Mouse (Mus musculus) right cerebral cortex, postnatal 25 days (tissue): ENCODE measurements at regions not wholly inside any gene's neighbourhood (a gene's known extent, or its start where the extent isn't known, plus 50 kb on each side); places are given as distances from the start of the nearest gene placed in this dataset.
"Not testable (repeated sequence)": the region's sequence is repeated elsewhere in the genome, so short reads cannot be mapped to it uniquely, and the experiment has no call there.

Experiments used
- DNase-seq: peaks from one replicate; pipeline ENCODE4 v3.0.0; 2022

DNA sequence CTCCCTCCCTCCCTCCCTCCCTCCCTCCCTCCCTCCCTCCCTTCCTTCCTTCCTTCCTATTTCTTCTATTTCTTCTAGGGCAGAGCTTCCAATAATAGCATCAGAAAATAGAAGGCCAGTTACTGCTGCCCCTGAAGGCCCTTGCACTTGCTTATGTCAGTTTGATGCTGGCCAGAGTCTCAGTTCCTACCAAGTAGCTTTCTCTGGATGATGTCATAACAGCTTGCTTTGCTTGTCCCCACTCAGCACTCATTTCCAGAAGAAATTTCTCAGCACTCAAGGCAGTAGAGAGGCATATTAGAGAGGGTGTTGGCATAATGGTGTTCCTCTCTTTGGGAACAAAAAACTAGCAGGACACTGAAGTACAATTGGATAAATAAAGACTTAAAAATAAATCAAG lies 811.6 kb upstream of the 4930444P10Rik start:
- no peak for DNase-seq

DNA sequence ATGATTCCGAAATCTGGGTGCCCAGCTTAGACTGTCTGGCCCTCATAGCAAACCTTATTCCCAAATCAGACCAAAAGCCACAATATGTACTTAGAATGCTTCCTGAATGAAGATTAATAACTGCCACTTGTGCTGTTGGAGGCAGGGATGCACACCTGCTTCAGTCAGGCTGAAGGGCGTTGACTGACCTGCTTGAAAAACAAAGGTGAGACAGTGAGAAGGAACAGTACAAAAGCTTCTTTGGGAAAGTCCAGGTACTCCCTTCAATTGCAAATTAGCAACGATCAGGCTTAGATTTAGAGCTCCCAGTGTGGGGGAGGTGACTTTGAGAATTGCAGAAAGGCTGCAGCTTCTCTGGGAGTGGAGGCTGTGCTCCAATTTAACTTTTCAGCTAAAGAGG lies 775.3 kb upstream of the 4930444P10Rik start:
- DNase-seq: not testable (repeated sequence)

DNA sequence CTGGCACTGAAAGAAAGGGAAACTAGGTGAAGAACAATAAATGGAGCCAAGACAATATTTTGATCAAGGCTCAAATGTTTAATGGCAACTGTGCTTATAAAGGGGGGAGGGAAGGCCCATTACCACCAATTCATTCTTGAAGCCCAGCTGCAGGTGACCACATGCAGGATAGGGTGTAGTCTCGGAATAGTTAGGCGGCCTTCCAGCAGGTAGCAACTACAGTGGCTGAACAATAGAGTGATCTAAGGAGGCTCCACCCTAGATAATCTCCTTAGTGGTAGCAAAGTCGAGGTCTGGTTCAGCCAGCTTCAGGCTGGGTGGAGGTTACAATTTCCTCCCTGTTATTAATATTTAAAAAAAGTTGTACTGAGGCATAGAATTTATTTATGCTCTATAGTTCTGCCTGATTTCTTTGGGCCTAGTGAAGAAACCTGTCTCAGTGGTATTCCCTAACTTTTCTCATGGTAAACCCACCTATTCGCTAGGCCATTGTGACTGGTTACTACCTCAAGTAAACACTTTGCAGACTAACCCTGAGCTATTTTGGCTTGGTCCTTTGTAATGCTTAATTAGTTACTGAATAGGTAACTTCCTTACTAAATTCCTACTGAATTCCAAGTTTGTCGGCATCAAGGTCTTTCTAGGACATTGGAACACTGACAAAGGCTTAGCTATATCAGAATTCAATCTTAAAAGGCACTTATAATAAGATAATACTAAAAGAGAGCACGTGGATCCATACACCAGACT lies 774.1 kb upstream of the 4930444P10Rik start:
- not testable (repeated sequence) for DNase-seq

DNA sequence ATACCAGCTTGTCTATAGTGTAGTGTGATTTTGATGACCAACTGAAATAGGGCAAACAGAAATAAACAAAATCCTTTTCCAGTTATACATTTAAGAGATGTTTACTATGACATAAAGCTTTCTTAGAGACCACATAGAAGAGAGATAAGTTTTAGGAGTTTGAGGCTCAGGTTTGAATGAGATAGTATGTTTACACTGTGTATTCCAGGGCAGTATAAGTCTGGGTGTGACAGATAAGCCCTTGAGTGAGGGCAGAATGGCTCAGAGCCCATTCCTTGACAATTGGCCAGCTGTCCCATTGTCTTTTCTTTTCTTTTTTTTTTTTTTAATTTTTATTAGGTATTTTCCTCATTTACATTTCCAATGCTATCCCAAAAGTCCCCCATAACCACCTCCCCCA lies 744.0 kb upstream of the 4930444P10Rik start:
- no peak for DNase-seq

DNA sequence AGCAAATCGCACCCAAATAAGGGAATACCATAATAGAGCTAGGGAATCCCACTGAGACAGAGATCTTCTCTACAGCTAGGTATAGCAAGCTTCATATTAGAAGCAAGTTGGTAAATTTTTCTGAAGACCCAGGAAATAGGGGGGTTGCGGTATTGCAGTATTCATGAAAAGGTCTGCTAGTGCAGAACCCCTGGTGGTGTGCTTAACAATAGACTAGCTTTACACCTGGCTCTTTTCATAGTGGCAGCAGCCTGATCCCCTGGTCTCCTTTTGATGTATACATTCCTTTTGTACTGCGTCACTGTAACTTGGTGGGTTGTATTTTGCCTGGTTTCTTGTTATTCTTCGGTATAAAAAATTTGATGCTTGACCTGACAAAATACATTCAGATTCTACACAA lies 731.6 kb upstream of the 4930444P10Rik start:
- DNase-seq: not testable (repeated sequence)

DNA sequence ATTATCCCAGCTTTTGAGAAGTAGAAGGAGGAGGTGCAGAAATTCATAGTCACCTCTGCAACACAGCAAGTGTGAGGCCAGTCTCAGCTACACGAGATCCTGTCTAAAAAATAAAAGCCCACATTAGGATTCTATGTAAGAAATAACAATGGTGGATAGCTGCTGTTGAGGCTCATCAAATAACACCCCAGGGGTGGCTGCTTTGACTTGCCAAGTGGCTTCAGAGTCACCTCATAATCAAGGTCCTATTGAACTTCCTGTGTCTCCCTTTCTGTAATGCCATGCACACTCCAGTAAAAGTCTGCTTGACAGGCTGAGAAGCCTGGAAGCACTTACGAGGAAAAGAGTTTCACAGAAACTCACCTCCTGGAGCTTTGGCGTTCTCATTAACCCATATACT lies 730.9 kb upstream of the 4930444P10Rik start:
- DNase-seq: no peak

DNA sequence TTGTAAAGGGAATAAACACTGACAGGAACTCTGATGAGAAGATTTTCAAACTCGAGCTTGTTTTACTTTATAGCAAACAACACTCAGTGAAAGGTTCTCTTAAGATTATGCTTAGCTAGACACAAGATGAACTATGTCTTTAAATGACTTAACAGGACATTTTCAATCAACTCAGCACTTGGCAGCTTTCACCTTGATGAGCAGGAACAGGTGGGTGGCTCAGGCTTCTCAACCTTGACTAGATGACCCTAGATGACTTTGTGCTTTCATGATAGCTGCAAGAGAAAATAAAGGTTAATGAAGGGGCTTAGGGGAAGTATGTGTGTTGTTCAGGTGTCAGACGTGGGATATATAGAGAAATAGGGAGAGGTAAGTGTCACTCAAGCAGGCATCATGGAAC lies 728.1 kb upstream of the 4930444P10Rik start:
- no peak for DNase-seq

DNA sequence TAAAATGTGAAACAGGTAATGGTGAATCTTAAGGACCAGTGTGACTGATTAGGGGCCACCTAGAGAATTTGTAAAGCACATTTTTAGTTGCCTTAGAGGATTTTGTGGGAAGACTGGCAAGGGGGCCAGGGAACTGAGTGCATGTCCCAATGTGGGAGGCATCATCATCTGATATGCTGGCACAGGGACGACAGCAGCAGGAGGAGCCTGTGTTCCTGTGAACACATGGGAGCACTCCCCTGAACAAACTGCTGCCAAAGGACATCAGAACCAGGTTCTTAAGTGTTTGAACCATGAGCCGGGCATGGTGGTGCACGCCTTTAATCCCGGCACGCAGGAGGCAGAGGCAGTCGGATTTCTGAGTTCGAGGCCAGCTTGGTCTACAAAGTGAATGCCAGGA lies 723.4 kb upstream of the 4930444P10Rik start:
- DNase-seq: no peak

DNA sequence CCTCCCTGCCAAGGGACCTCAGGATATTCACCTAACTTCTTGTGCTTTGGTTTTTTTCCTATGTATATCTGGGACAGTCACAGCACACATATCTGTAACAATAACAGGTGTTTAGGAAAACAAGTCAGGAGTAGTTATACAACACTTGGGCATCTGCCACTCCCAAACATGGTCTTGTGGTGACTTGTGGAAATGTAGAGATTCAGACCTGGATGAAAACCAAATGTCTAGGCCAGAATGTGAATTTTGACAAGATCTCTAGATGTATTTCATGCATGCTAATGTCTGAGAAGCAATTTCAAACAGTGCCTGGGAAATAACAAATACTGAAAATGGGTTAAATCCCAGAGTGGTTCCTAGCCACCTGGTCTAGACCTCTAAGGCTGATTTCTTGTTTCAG lies 722.6 kb upstream of the 4930444P10Rik start:
- no peak for DNase-seq

DNA sequence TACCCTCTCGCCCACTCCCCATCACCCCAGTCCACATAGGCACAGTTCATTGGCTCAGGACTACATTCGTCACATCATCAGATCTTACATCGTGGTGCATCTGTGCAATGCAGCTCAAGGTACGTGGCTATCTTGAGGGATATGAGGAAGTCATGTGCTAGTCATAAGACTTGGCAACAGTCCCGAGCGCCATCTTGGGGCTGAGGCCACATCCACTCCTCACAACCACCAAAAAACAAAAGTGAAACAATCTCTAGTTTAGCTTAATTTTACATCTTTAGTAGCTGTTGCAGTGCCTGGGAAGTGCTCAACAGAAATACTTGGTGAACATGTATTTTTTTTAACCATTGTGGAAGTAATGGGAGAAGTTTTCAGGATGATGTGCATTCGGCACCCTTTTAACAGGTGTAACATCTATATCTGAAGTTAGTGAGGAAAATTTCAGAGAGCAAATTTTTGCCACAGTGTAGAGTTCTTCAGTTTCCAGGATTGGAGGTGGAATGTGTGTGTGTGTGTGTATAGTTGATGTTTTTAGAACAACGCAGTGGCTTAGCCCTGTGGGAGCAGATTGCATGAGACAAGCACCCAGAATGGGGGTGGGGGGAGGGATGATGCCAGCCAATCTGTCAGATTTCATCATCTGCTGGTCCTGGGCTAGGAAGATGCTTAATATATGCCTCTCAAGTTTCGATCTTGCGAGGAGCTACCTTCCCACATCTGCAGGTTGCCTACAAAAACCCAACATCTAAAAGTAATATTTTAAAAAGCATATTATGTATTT lies 716.4 kb upstream of the 4930444P10Rik start:
- DNase-seq: no peak

DNA sequence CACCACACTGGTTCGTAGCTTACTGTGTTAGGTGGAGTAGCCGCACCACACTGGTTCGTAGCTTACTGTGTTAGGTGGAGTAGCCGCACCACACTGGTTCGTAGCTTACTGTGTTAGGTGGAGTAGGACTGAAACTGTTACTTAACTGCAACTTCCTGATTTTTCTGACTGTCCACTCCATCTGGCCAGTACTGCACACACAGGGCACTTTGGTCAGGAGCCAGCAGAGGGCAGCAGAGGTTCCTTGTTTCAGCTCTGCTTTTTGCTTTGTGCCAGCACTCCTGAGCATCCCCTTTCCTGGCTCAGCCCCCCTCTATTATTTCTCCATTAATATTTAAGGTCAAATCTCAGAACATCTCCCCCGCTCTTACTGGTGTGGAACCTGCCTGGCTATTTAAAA lies 705.2 kb upstream of the 4930444P10Rik start:
- DNase-seq: peak; percentile 81

DNA sequence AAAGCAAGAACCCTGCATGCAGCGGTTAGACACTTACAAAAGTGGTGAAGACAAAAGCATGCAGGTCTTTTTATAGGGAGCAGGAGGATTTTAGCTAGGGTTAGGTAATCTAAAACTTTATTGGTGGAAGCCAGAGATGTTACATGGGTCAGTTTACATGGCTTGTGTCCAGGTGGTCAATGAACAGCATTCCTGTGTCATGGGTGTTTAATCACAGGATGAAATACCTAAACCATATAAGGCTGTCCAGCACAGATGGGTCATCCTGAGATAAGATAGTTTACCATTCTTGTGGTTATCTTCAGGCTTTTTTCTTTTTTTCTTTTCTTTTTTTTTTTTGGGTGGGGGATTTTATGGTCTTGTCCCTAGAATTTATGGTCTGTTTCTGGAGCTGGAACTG lies 703.3 kb upstream of the 4930444P10Rik start:
- DNase-seq: no peak

DNA sequence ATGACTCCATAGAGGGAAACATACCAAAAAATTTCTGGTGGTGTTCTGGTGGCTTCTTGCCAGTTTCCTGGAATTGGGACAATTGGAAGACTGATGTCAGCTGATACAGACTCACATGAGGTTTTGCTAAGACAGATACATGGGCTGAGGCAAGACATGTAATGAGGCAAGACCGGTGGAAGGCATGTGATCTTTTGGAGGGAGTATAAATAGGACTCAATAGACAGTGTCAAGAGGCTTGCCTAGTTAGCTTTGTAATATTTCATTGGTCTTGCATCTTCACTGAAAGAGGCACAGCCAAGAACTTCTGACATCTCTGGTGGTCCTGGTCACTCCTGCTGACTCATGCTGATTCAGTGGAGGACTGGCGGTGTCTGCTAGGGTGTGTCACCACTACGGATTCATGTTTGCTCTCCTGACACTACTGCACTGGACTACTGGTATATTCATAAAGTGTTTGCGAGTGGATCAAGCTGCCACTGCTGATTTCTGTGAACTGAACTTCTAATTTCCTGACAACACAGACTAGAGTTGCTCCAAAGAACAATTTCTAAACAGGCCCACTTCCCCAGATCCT lies 697.7 kb upstream of the 4930444P10Rik start:
- DNase-seq: no peak

DNA sequence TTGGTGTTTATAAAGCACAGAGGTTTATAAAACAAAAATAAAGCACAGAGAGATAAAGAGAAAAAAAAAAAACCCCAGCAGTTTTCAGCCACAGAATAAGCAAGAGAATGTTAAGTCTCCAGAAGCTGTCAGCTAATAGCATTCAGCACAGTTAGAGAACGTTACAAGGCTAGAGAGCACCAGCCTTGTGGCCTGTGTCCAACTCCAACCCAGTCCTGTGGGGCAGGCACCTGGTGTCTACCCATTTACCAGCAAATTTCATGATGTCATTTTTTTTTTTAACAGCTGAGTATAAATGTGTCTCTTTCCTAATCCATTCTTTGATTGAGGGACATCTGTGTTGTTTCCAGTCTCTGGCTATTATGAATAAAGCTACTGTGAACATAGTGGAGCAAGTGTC lies 686.7 kb upstream of the 4930444P10Rik start:
- DNase-seq: no peak

DNA sequence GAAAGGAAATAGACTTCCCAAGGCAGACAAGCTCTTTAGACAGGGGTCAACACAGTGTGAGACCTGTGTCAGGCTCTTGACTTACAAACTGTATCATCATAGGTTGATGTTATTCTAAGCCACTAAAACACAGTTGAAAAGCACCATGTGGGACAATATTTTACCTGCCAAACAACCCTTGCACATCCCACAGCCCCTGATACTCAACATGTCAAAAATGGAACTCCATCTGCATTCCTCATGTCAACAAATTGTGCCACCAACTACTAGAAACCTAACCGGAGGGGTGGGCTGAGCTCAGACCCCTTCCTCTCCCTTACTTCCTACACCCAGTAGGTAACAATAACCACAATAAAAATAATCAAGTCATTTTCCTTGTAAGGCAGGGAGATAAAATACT lies 667.8 kb upstream of the 4930444P10Rik start:
- DNase-seq: no peak
